ENCODE assay signal across 14 mouse cellular contexts in the genomic region with DNA sequence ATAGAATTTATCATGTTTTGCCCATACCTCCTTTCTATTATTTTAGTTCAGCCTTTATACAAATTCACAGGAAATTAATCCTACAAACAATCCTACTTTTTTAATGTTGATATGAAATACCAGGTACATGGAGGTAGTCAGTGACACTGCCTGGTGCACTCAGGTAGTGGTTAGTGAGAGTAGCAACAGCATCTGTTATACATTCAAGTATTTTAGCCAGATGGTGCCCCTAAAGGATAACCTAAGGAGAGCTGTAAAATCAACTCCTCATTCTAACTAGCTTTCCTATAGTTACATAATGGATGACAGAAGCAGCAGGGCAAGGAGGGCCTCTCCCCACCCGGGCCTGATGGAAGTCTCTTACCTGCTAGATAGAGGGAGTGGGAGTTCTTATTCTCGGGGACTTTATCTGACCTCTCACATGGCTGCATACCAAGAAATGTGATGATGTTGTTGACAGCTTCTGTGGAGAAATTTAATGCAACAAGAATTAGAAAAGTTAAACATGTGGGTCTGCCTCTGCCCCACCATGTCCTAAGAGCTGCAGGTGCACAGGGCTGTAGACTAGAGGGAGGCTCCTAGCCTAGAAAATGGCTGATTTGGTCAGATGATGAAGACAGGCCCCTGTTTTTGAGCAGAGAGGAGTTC. TPM values are rescaled to one million over a fixed set of nuclear protein-coding genes. Genes with fewer than 3 reads are reported as not detected.
DNase-seq lines count a peak whose midpoint lies in the region; ATAC-seq lines count a peak whose summit lies in the region.
"Had no signal": no experiment of that assay in that cellular context is flagged by ENCODE, and none has a peak within 500 bp of the region (broad histone marks: within the 10 kb centered on the region; RNA-seq: fewer than 3 reads in every experiment).

No protein-coding gene starts in this region.

- H3K9ac ChIP-seq in heart, embryonic 13.5 days, result no peak overlapping the region
- H3K9ac ChIP-seq in kidney, embryonic 15.5 days, result no peak overlapping the region
- H3K9ac ChIP-seq in embryonic facial prominence, embryonic 14.5 days (ENCODE audit: low read depth, low read length), result no peak overlapping the region
- no peak overlapping the region for H3K9ac ChIP-seq in hindbrain, embryonic 12.5 days
- H3K9ac ChIP-seq: neural tube, embryonic 15.5 days had no signal

- no peak for ATAC-seq in heart, embryonic 13.5 days (ENCODE audit: extremely low read depth, insufficient number of reproducible peaks, low FRiP score, low TSS enrichment)
- peak; percentile 59 for ATAC-seq in kidney, embryonic 15.5 days (replicated peaks; ENCODE audit: low FRiP score)
- ATAC-seq in embryonic facial prominence, embryonic 14.5 days (ENCODE audit: low read depth), result 0 out of 2 replicates have a peak, but pooled peaks have one; percentile 10
- no peak for ATAC-seq in hindbrain, embryonic 12.5 days (ENCODE audit: low FRiP score)

- no peaks in the 10 kb centered on the region for H3K9me3 ChIP-seq in heart, embryonic 13.5 days
- H3K9me3 ChIP-seq in kidney, embryonic 15.5 days (replicated peaks), result no peaks in the 10 kb centered on the region
- no peaks in the 10 kb centered on the region for H3K9me3 ChIP-seq in embryonic facial prominence, embryonic 14.5 days (ENCODE audit: control insufficient read depth, low read length)
- no peaks in the 10 kb centered on the region for H3K9me3 ChIP-seq in hindbrain, embryonic 12.5 days (replicated peaks)
- H3K9me3 ChIP-seq: neural tube, embryonic 15.5 days had no signal

- peak; percentile 66 for DNase-seq in embryo, embryonic 9.5 days (ENCODE audit: extremely low spot score)
- DNase-seq in embryo, embryonic 11 days, result no peak
- no peak for DNase-seq in heart, postnatal 36 days
- no peak for DNase-seq in kidney, adult 11 months
- DNase-seq in embryonic facial prominence, embryonic 14.5 days (ENCODE audit: low spot score), result no peak
- DNase-seq: cerebellum, adult 9-10 months; lung, adult 18-20 months; midbrain, embryonic 14.5 days; thymus, adult 18-20 months had no signal

- H3K27ac ChIP-seq in heart, embryonic 13.5 days (replicated peaks), result 0 out of 2 replicates have a peak overlapping the region, but pooled peaks have one; percentile 12
- no peak overlapping the region for H3K27ac ChIP-seq in kidney, embryonic 15.5 days
- H3K27ac ChIP-seq in embryonic facial prominence, embryonic 14.5 days (replicated peaks; ENCODE audit: low read depth, low read length), result 0 out of 2 replicates have a peak overlapping the region, but pooled peaks have one; percentile 33
- no peak overlapping the region for H3K27ac ChIP-seq in hindbrain, embryonic 12.5 days
- H3K27ac ChIP-seq: neural tube, embryonic 15.5 days had no signal

- 39% methylated on average over 2 of the region's 2 CpGs for WGBS in heart, embryonic 13.5 days
- 37% methylated on average over 2 of the region's 2 CpGs for WGBS in kidney, embryonic 15.5 days
- 47% methylated on average over 2 of the region's 2 CpGs for WGBS in embryonic facial prominence, embryonic 14.5 days
- 59% methylated on average over 2 of the region's 2 CpGs for WGBS in hindbrain, embryonic 12.5 days

- intact Hi-C loops in heart, postnatal 36 days (cut with DNase I), result no loop called here

- peaks cover 18% of the 10 kb centered on the region for H3K4me1 ChIP-seq in heart, embryonic 13.5 days
- peaks cover 2% of the 10 kb centered on the region; the same call in 1 of the 2 replicates for H3K4me1 ChIP-seq in kidney, embryonic 15.5 days
- H3K4me1 ChIP-seq in embryonic facial prominence, embryonic 14.5 days (ENCODE audit: control insufficient read depth, insufficient read depth, low read length), result no peaks in the 10 kb centered on the region; the same call in 1 of the 2 replicates
- H3K4me1 ChIP-seq in hindbrain, embryonic 12.5 days, result no peaks in the 10 kb centered on the region; the same call in 1 of the 2 replicates
- H3K4me1 ChIP-seq: neural tube, embryonic 15.5 days had no signal

- no peak overlapping the region for H3K4me3 ChIP-seq in heart, embryonic 13.5 days
- H3K4me3 ChIP-seq in kidney, embryonic 15.5 days (replicated peaks), result no peak overlapping the region
- no peak overlapping the region for H3K4me3 ChIP-seq in embryonic facial prominence, embryonic 14.5 days (ENCODE audit: low read depth, low read length)
- no peak overlapping the region for H3K4me3 ChIP-seq in hindbrain, embryonic 12.5 days
- H3K4me3 ChIP-seq: myocyte; neural tube, embryonic 15.5 days had no signal

- H3K27me3 ChIP-seq in heart, embryonic 13.5 days (replicated peaks), result no peaks in the 10 kb centered on the region
- no peaks in the 10 kb centered on the region for H3K27me3 ChIP-seq in kidney, embryonic 15.5 days
- H3K27me3 ChIP-seq in embryonic facial prominence, embryonic 14.5 days (replicated peaks; ENCODE audit: control insufficient read depth, insufficient read depth, low read length), result no peaks in the 10 kb centered on the region
- no peaks in the 10 kb centered on the region for H3K27me3 ChIP-seq in hindbrain, embryonic 12.5 days
- H3K27me3 ChIP-seq: neural tube, embryonic 15.5 days had no signal

- peaks cover 65% of the 10 kb centered on the region for H3K36me3 ChIP-seq in heart, embryonic 13.5 days
- peaks cover 65% of the 10 kb centered on the region for H3K36me3 ChIP-seq in kidney, embryonic 15.5 days
- H3K36me3 ChIP-seq in embryonic facial prominence, embryonic 14.5 days (ENCODE audit: control insufficient read depth, insufficient read depth, low read length), result peaks cover 46% of the 10 kb centered on the region
- peaks cover 55% of the 10 kb centered on the region for H3K36me3 ChIP-seq in hindbrain, embryonic 12.5 days

- no peak overlapping the region for H3K4me2 ChIP-seq in heart, embryonic 13.5 days
- H3K4me2 ChIP-seq in kidney, embryonic 15.5 days, result no peak overlapping the region
- H3K4me2 ChIP-seq in embryonic facial prominence, embryonic 14.5 days (ENCODE audit: low read depth, low read length), result no peak overlapping the region
- no peak overlapping the region for H3K4me2 ChIP-seq in hindbrain, embryonic 12.5 days (replicated peaks)
- H3K4me2 ChIP-seq: neural tube, embryonic 15.5 days had no signal

RNA-seq across cellular contexts. Expression of gene Mest, which starts 25.8 kb away (rescaled TPM):
- polyA plus RNA-seq in heart, embryonic 13.5 days (2015; fragmentation: Nextera tagmentation; extraction: Ambion mirVana), result 2,537 and 2,584 TPM in 2 replicates
- 10 to 100 TPM; 12.0 to 15.5 TPM for total RNA-seq in heart, postnatal 36 days (2021)
- polyA plus RNA-seq in kidney, embryonic 15.5 days (2015; fragmentation: Nextera tagmentation; extraction: Ambion mirVana), result 2,036 and 2,131 TPM in 2 replicates
- 2,046 and 2,257 TPM in 2 replicates for polyA plus RNA-seq in embryonic facial prominence, embryonic 14.5 days (2014; fragmentation: Nextera tagmentation; extraction: Ambion mirVana)
- 763 and 927 TPM in 2 replicates for polyA plus RNA-seq in hindbrain, embryonic 12.5 days (2016; fragmentation: Nextera tagmentation; extraction: Ambion mirVana)

RNA-seq across cellular contexts. Expression of gene Cep41, which starts 55.6 kb away (rescaled TPM):
- polyA plus RNA-seq in heart, embryonic 13.5 days (2015; fragmentation: Nextera tagmentation; extraction: Ambion mirVana), result 11.0 and 12.2 TPM in 2 replicates
- 1 to 10 TPM; 2.5 to 2.7 TPM for total RNA-seq in heart, postnatal 36 days (2021)
- polyA plus RNA-seq in kidney, embryonic 15.5 days (2015; fragmentation: Nextera tagmentation; extraction: Ambion mirVana), result 23.5 and 24.9 TPM in 2 replicates
- polyA plus RNA-seq in embryonic facial prominence, embryonic 14.5 days (2014; fragmentation: Nextera tagmentation; extraction: Ambion mirVana), result 38.6 and 44.3 TPM in 2 replicates
- 20.5 and 21.9 TPM in 2 replicates for polyA plus RNA-seq in hindbrain, embryonic 12.5 days (2016; fragmentation: Nextera tagmentation; extraction: Ambion mirVana)

Comparison
In these comparisons a context has a peak if more than half of its experiments do, and no peak if none do; other contexts are left out.
1. ATAC-seq: peak in kidney, embryonic 15.5 days (single experiment) and embryonic facial prominence, embryonic 14.5 days (single experiment); none in heart, embryonic 13.5 days (single experiment) and hindbrain, embryonic 12.5 days (single experiment).
2. H3K27ac ChIP-seq: peak in heart, embryonic 13.5 days (single experiment) and embryonic facial prominence, embryonic 14.5 days (single experiment); none in kidney, embryonic 15.5 days (single experiment) and hindbrain, embryonic 12.5 days (single experiment).